Mouse (Mus musculus) stomach, embryonic 15.5 days (tissue): ENCODE measurements around the gene Rgs3. TPM values are rescaled to one million over a fixed set of nuclear protein-coding genes. Genes with fewer than 3 reads are reported as not detected.

Experiments used
- ATAC-seq: fragments of 200-750 bp; cut with Nextera tagmentation; 2 replicates; pipeline ENCODE4 v1.8.0; 2017; ENCODE audit warnings: low read depth, moderate number of reproducible peaks, moderate TSS enrichment; ENCODE audit not compliant: insufficient read depth, low FRiP score
- H3K27ac ChIP-seq: fragments of 300-500 bp; sonication (generic); 2 replicates; pipeline ENCODE4 v1.5.1; 2015; ENCODE audit warnings: mild to moderate bottlenecking, inconsistent platforms
- H3K27me3 ChIP-seq: fragments of 300-500 bp; sonication (generic); replicated peaks from 2 replicates; pipeline ENCODE4 v1.6.1; 2015; ENCODE audit warnings: inconsistent platforms
- H3K36me3 ChIP-seq: fragments of 300-500 bp; sonication (generic); 2 replicates; pipeline ENCODE4 v1.6.1; 2015; ENCODE audit warnings: inconsistent platforms
- H3K4me1 ChIP-seq: fragments of 300-500 bp; sonication (generic); 2 replicates; pipeline ENCODE4 v1.6.1; 2015; ENCODE audit warnings: inconsistent platforms
- H3K4me2 ChIP-seq: fragments of 300-500 bp; sonication (generic); 2 replicates; pipeline ENCODE4 v1.6.1; 2015; ENCODE audit warnings: mild to moderate bottlenecking, inconsistent platforms
- H3K4me3 ChIP-seq: fragments of 300-500 bp; sonication (generic); replicated peaks from 2 replicates; pipeline ENCODE4 v1.5.1; 2015; ENCODE audit warnings: inconsistent platforms
- H3K9ac ChIP-seq: fragments of 300-500 bp; sonication (generic); 2 replicates; pipeline ENCODE4 v1.6.1; 2015; ENCODE audit warnings: inconsistent platforms
- H3K9me3 ChIP-seq: fragments of 300-500 bp; sonication (generic); 2 replicates; pipeline ENCODE4 v1.6.1; 2016; ENCODE audit warnings: inconsistent platforms
- WGBS: fragments of 180-500 bp; shearing (Covaris S2); methylation state at CpG from one replicate; pipeline ENCODE4 v1.1.7; 2015; 5-methylcytosine and 5-hydroxymethylcytosine counted together
- polyA plus RNA-seq: library from polyadenylated mRNA; unstranded; fragments of >200 nt; fragmentation: Nextera tagmentation; extraction: Ambion mirVana; gene quantifications from 2 replicates; pipeline ENCODE4 v1.2.1, GENCODE M21; 2015

Rgs3 gene
- polyA plus RNA-seq, 1 experiment from 2014 or later, result 46.8 TPM

GRCm38 (mm10) chr4:62736421-62736820, 176.8 kb downstream of the Rgs3 start:
- ATAC-seq, result no peak
- Histone ChIP-seq H3K4me1 (peaks cover 53% of the 10 kb centered on the region), H3K36me3 (no peaks in the 10 kb centered on the region), H3K4me3 (no peak overlapping the region), H3K9ac (no peak overlapping the region), H3K27me3 (no peaks in the 10 kb centered on the region), H3K4me2 (no peak overlapping the region), H3K27ac (peak overlapping the region; percentile 81), H3K9me3 (no peaks in the 10 kb centered on the region)
- WGBS, result 71% methylated on average over 7 of the region's 7 CpGs

- Histone ChIP-seq H3K4me3 (no peak overlapping the region), H3K4me2 (no peak overlapping the region), H3K27me3 (no peaks in the 10 kb centered on the region), H3K9me3 (no peaks in the 10 kb centered on the region), H3K27ac (peak overlapping the region; percentile 81; the same call in 1 of the 2 replicates), H3K4me1 (peaks cover 57% of the 10 kb centered on the region), H3K9ac (no peak overlapping the region), H3K36me3 (no peaks in the 10 kb centered on the region)
- no peak for ATAC-seq
- WGBS, result 63% methylated on average over 3 of the region's 3 CpGs
Measured at GRCm38 (mm10) chr4:62736904-62737303, 177.3 kb downstream of the Rgs3 start.

GRCm38 (mm10) chr4:62737983-62738695, 178.5 kb downstream of the Rgs3 start:
- peak overlapping the region; percentile 81 for H3K27ac ChIP-seq
- WGBS, result 30% methylated on average over 9 of the region's 9 CpGs
- ATAC-seq, result peak; percentile 25; the same call in 1 of the 2 replicates
- peak overlapping the region; percentile 2; the same call in 1 of the 2 replicates for H3K4me2 ChIP-seq
- H3K36me3 ChIP-seq, result no peaks in the 10 kb centered on the region
- no peaks in the 10 kb centered on the region for H3K9me3 ChIP-seq
- H3K4me1 ChIP-seq, result peaks cover 49% of the 10 kb centered on the region
- H3K9ac ChIP-seq, result no peak overlapping the region
- H3K27me3 ChIP-seq, result no peaks in the 10 kb centered on the region
- no peak overlapping the region for H3K4me3 ChIP-seq

DNA sequence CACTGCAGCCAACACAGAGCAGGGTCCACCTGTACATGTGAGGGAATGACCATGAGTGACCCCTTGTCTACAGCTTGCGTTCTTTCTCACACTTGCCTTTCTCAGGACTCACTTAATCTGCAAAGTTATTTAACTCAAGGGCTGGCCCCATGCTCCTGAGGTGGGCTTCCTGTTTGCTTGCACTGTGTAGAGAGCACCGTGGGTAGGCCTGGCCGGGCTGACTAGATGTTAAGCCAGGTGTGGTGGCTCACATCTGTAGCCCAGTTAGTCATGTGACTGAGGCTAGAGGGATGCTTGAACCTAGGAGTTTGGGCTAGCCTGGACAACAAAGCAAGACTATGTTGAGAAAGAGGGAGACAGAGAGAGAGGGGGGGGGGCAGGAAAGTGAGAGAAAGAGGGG, 179.3 kb downstream of the Rgs3 start:
- ATAC-seq, result no peak
- peaks cover 53% of the 10 kb centered on the region for H3K4me1 ChIP-seq
- no peak overlapping the region for H3K4me3 ChIP-seq
- H3K4me2 ChIP-seq, result no peak overlapping the region
- 52% methylated on average over 3 of the region's 3 CpGs for WGBS
- peak overlapping the region; percentile 81; the same call in 1 of the 2 replicates for H3K27ac ChIP-seq
- no peak overlapping the region for H3K9ac ChIP-seq
- H3K9me3 ChIP-seq, result no peaks in the 10 kb centered on the region
- no peaks in the 10 kb centered on the region for H3K27me3 ChIP-seq
- H3K36me3 ChIP-seq, result no peaks in the 10 kb centered on the region

DNA sequence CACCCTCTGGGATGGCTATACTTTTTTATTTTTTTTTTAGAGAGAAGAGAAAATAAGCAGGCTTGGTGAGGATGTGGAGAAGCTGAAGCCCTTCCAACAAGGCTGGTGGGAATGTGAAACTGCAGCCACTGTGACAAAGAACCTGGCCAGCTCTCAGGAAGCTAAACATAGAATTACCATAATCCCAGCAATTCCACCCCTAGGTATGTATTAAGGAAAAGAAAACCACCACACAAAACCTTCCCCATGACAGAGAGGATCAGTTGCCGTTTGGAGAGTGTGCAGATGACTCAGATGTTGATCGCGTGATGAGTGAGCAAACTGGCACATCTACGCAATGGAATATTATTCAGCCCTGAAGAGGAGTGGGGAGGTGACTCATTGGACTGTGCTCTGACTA, 179.9 kb downstream of the Rgs3 start:
- Histone ChIP-seq H3K4me2 (no peak overlapping the region), H3K36me3 (no peaks in the 10 kb centered on the region), H3K9me3 (no peaks in the 10 kb centered on the region), H3K27ac (no peak overlapping the region), H3K4me3 (no peak overlapping the region), H3K27me3 (no peaks in the 10 kb centered on the region), H3K4me1 (peaks cover 59% of the 10 kb centered on the region), H3K9ac (no peak overlapping the region)
- no peak for ATAC-seq
- 96% methylated on average over 4 of the region's 4 CpGs for WGBS

- no peaks in the 10 kb centered on the region for H3K9me3 ChIP-seq
- H3K27me3 ChIP-seq, result no peaks in the 10 kb centered on the region
- no peak overlapping the region for H3K4me3 ChIP-seq
- WGBS, result 76% methylated on average over 6 of the region's 6 CpGs
- ATAC-seq, result no peak
- no peak overlapping the region for H3K4me2 ChIP-seq
- H3K27ac ChIP-seq, result no peak overlapping the region
- no peak overlapping the region for H3K9ac ChIP-seq
- no peaks in the 10 kb centered on the region for H3K36me3 ChIP-seq
- peaks cover 62% of the 10 kb centered on the region for H3K4me1 ChIP-seq
Measured at GRCm38 (mm10) chr4:62740282-62741054, 180.8 kb downstream of the Rgs3 start.

- Histone ChIP-seq H3K4me3 (no peak overlapping the region), H3K36me3 (no peaks in the 10 kb centered on the region), H3K4me2 (no peak overlapping the region), H3K9me3 (no peaks in the 10 kb centered on the region), H3K9ac (no peak overlapping the region), H3K27me3 (no peaks in the 10 kb centered on the region), H3K27ac (no peak overlapping the region), H3K4me1 (peaks cover 56% of the 10 kb centered on the region)
- ATAC-seq, result no peak
- 79% methylated on average over 5 of the region's 5 CpGs for WGBS
Measured at GRCm38 (mm10) chr4:62741055-62741453, 181.4 kb downstream of the Rgs3 start.

- H3K9ac ChIP-seq, result no peak overlapping the region
- 32% methylated on average over 3 of the region's 3 CpGs for WGBS
Measured at GRCm38 (mm10) chr4:62741601-62742000, 182.0 kb downstream of the Rgs3 start.

DNA sequence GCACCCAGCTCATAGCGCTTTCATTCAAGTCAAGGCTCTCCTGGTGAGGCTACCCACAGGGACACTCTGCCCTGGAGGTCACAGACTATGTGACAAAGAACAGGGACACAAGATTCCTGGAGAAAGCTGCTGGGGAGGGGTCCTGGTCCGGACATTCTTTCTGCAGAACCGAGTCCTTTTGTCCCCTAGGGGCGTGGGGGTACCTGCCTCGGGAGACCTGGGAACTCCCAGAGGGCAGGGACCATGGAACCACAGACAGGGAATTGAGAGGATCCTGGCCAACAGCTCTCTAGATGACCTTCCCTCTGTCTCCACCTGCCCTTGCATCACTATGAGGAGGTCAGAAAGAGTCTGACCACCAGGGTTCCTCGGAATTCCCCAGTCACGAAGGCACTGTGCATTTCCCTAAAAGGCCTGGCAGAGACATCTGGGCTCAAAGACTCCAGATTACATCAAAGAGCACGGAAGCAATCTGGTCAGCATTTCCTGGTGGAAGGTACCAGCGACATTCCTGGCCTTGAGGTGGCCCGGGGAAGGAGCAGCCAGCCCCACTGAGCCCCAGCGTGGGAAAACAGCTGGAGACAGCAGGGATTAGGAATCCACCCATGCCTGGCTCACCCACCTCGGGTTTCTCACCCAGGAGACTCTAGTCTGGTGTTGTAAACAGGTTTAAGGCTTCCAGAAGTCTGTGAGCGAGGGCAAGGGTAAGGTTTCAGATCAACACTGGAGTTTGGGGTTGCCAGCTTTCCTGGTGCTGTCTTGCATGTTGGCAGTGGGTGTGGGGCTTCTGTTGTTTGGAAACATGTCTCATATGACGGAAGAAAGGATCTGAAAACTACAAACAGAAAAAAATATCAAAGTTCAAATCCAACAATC, 183.5 kb downstream of the Rgs3 start:
- peak overlapping the region; percentile 17; the same call in 1 of the 2 replicates for H3K27ac ChIP-seq
- H3K9ac ChIP-seq, result no peak overlapping the region
- WGBS, result 40% methylated on average over 14 of the region's 14 CpGs
- H3K36me3 ChIP-seq, result no peaks in the 10 kb centered on the region
- H3K4me1 ChIP-seq, result peaks cover 38% of the 10 kb centered on the region
- no peaks in the 10 kb centered on the region for H3K9me3 ChIP-seq
- no peak overlapping the region for H3K4me3 ChIP-seq
- no peaks in the 10 kb centered on the region for H3K27me3 ChIP-seq
- H3K4me2 ChIP-seq, result no peak overlapping the region
- no peak for ATAC-seq

More at GRCm38 (mm10) chr4:62741601-62742000, 182.0 kb downstream of the Rgs3 start:
- no peak for ATAC-seq
- Histone ChIP-seq H3K27ac (peak overlapping the region; percentile 33), H3K27me3 (no peaks in the 10 kb centered on the region), H3K4me1 (peaks cover 51% of the 10 kb centered on the region), H3K4me3 (no peak overlapping the region), H3K9me3 (no peaks in the 10 kb centered on the region), H3K4me2 (no peak overlapping the region), H3K36me3 (no peaks in the 10 kb centered on the region)

GRCm38 (mm10) chr4:62744534-62744956, 184.9 kb downstream of the Rgs3 start:
- WGBS, result 36% methylated on average over 10 of the region's 10 CpGs
- Histone ChIP-seq H3K27ac (no peak overlapping the region), H3K4me1 (peaks cover 29% of the 10 kb centered on the region), H3K36me3 (no peaks in the 10 kb centered on the region), H3K9ac (no peak overlapping the region), H3K27me3 (no peaks in the 10 kb centered on the region), H3K9me3 (no peaks in the 10 kb centered on the region), H3K4me2 (no peak overlapping the region), H3K4me3 (no peak overlapping the region)
- no peak for ATAC-seq

GRCm38 (mm10) chr4:62744985-62745638, 185.5 kb downstream of the Rgs3 start:
- ATAC-seq, result no peak
- 52% methylated on average over 1 of the region's 1 CpGs for WGBS
- H3K4me3 ChIP-seq, result no peak overlapping the region
- no peak overlapping the region for H3K9ac ChIP-seq
- no peaks in the 10 kb centered on the region for H3K27me3 ChIP-seq
- H3K27ac ChIP-seq, result no peak overlapping the region
- no peaks in the 10 kb centered on the region for H3K36me3 ChIP-seq
- no peak overlapping the region for H3K4me2 ChIP-seq
- peaks cover 29% of the 10 kb centered on the region for H3K4me1 ChIP-seq
- no peaks in the 10 kb centered on the region for H3K9me3 ChIP-seq
